Mouse (Mus musculus) layer of hippocampus, postnatal 14 days (tissue): ENCODE data around the gene Nup155. TPM values are rescaled to one million over a fixed set of nuclear protein-coding genes. Genes with fewer than 3 reads are reported as not detected.

Experiments
- DNase-seq, 2 experiments: peaks; one replicate each; pipeline ENCODE4 v3.0.0; 2021 to 2022; ENCODE audit warnings: low spot score in 2 of 2, mixed read lengths in 1 of 2
- total RNA-seq, 2 experiments: library from RNA; stranded (reverse); gene quantifications; 2 replicates each; pipeline ENCODE4 v1.2.3; 2021

Nup155 gene
- total RNA-seq, 2 experiments from 2014 or later: 19.0 to 23.4 TPM

DNA sequence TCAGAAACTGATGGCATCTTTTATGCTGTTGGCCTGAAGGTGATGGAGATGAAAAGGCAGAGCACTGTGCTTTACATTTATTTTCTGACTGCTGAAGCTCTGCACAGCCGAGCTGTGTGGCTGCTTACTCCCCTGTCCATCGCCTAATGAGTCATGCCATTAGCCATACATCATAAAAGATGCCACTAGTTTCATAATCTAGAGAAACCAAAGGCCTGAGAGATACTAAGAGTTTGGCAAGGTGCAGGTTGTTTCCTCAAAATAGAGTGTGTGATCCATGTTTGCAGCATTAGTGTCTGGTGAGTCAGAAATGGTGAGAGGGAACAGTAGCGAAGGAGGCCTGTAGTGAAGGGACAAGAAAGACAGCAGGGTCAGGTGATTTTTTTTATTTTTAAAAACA, 80.5 kb downstream of the Nup155 start:
- no peak for DNase-seq

DNA sequence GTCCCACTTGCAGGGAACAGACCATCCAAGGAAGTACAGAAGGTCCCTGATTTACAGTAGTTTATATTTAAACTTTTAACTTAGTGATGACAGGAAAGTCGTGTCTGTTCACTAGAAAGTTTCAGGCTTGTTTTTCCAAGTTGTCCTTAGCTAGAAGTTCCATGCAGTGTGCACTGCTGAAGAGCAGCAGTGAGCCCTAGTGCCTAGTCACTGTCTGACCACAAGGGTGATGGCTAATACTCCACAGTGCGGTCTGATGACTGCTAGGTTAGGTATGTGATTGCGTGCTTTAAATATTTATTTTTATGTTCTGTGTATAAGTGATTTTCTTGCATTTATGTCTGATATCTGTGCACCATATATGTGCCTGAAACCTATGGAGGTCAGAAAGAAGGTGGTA, 81.4 kb downstream of the Nup155 start:
- DNase-seq: no peak

GRCm38 (mm10) chr15:8200317-8200716, 91.2 kb downstream of the Nup155 start:
- DNase-seq: no peak

- no peak for DNase-seq
Measured at GRCm38 (mm10) chr15:8208362-8208761, 99.3 kb downstream of the Nup155 start.

Other genes with a start within 250 kb of the Nup155 start
- gene Wdr70, start 10.1 kb upstream of the Nup155 start, total RNA-seq: 10 to 100 TPM; 33.3 to 35.1 TPM
- gene Cplane1, start 59.8 kb downstream of the Nup155 start, total RNA-seq: 10 to 100 TPM; 27.6 to 31.8 TPM